Mouse (Mus musculus) frontal cortex, adult 2 months (tissue): Measurements from ENCODE around the gene Zfp534. TPM values are rescaled to one million over a fixed set of nuclear protein-coding genes. Genes with fewer than 3 reads are reported as not detected.
"Not testable (repeated sequence)": the region's sequence is repeated elsewhere in the genome, so short reads cannot be mapped to it uniquely, and the experiment has no call there.

ENCODE experiments used
- DNase-seq, 2 experiments: peaks; one replicate each; pipeline ENCODE4 v3.0.0; 2022; ENCODE audit warnings: low spot score in 1 of 2; ENCODE audit errors: extremely low spot score in 1 of 2
- polyA plus RNA-seq: library from polyadenylated mRNA; depleted of rRNA; stranded (reverse); fragments of >200 nt; gene quantifications from 2 replicates; pipeline ENCODE4 v1.2.3, GENCODE M21; 2012; rRNA removed

The Zfp534 gene
- not detected in 2 replicates for polyA plus RNA-seq

- not testable (repeated sequence) for DNase-seq
These were observed at the start of gene Zfp534 for GRCm38 (mm10) chr4:147702453-147702852. Gene Zfp534, minus strand, starts transcription at chr4:147702553.

DNA sequence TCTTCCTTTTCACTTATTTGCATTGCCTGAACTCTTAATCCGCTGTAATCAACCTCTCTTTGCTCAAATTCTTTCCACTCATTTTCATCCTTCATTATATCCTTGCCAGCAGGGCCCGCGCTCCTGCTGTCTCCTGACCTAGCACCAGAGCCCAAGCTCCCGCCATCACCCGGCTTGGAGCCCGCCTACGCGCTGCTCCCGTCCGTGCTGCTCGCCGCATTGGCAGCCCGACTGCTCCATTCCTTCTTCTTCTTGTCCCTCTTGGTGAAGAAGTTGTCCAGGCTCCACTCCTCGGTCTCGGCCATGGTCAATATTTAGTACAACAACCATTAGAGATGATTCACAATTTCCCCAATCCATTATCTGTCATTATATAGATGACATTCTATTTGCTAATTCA is 43.9 kb upstream of the Zfp534 start:
- not testable (repeated sequence) for DNase-seq

DNA sequence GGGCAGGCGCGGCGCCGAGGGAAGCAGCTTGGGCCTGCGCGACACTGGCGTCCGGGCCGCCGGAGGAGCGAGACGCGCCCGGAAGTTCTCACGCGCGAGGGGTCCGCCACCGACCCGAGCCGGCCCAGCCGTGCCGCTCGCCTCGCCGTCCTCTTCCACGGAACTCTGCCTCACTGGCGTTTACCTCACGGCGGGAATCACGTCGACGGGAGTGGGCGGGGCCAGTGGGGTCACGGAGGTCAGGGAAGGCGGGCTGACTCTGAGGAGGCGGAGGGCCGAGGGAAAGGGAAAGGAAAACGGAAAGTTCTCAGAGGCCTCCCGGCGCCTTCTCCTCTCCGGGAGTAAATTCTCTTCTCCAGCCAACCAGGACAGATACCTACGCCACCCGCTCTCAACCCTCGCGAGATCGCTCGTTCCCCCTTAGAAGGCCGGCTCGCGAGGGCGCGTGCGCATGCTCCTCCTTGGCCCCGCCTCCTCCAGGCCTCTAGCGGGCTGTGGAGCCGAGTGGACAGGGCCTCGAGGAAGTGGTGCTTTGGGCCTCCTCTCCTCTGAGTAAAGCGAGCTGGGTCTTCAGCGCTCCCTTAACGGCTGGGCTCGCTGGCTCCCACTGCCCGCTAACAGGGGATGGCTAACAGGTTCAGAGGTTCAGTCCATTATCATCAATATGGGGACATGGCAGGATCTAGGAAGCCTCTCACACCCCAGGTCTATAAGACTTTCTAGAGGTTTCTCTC is 36.5 kb upstream of the Zfp534 start:
- not testable (repeated sequence) for DNase-seq

DNA sequence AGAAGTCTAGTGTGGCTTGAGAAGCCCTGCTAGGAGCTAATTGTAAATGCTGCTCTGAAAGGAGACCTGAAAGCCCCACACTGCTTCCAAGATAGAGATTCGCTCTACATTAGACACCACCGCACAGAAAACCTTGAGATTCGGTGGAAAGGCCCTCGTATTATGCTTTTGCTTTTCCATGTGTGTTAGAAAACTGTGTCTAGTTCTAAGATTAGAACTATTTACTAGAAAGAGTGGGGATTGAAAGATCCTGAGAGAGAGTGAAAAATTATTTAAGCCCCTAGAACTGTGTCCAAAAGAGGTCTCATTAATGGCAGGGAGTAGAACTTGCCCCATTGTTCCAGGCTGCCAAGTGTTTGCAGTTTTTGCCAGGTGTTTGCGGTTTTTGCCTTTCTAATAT is 47.1 kb downstream of the Zfp534 start:
- DNase-seq = not testable (repeated sequence)

DNA sequence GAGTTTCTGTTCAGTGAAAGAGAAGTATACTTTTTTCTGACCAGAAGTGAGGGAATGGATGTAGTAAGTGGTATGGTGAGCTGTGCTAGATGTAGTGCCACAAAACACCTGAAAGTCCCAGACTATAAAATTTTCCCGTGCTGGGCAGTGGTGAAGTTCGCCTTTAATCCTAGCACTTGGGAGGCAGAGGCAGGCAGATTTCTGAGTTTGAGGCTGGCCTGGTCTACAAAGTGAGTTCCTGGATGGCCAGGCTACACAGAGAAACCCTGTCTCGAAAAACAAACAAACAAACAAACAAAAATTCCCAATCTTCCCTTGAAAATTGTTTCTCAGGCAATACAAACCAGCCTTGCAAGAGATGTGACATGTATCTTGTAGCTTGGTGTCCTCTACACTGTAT is 54.9 kb downstream of the Zfp534 start:
- DNase-seq = not testable (repeated sequence)

DNA sequence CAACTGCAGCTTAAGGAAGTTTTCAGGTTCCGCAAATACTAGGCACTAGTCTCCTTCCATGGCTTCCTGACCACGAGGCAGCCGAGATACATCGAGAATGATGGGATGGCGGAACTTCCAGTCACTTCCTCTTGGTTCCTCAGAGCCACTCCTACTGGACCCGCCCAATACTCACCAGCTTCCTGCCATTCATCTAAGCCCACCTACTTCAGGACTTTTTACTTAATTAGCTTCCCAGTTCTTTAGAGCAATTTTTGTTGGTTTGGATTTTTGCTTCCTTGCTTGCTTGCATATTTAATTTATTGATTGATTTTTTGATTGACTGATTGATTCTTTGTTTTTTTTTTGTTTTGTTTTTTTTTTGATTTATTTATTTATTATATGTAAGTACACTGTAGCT is 59.9 kb downstream of the Zfp534 start, which contains the start of gene Zfp979:
Gene Zfp979 (minus strand): TSS at position 101 of the 400 bp plus-strand sequence.
- DNase-seq = not testable (repeated sequence)

GRCm38 (mm10) chr4:147641932-147642331 is 60.4 kb downstream of the Zfp534 start:
- DNase-seq = not testable (repeated sequence)

- not testable (repeated sequence) for DNase-seq
These were observed 68.5 kb downstream of the Zfp534 start for GRCm38 (mm10) chr4:147633818-147634262.

Other genes starting within 250 kb of the Zfp534 start
- gene Zfp982, start 210.1 kb downstream of the Zfp534 start, polyA plus RNA-seq = 3.3 and 3.7 TPM in 2 replicates
- gene Gm16503, start 162.3 kb downstream of the Zfp534 start, polyA plus RNA-seq = 0.88 and 0.96 TPM in 2 replicates
- gene Zfp985, start 149.3 kb downstream of the Zfp534 start, polyA plus RNA-seq = 0.06 and 0.08 TPM in 2 replicates
- 0.97 and 1.0 TPM in 2 replicates for gene Zfp979, start 60.0 kb downstream of the Zfp534 start, polyA plus RNA-seq
- 3.5 and 4.0 TPM in 2 replicates for gene Zfp984, start 107.2 kb upstream of the Zfp534 start, polyA plus RNA-seq
- 10.5 and 10.9 TPM in 2 replicates for gene Zfp933, start 145.8 kb upstream of the Zfp534 start, polyA plus RNA-seq
- 51.3 and 66.8 TPM in 2 replicates for gene Miip, start 166.3 kb upstream of the Zfp534 start, polyA plus RNA-seq
- gene Fv1, start 166.4 kb upstream of the Zfp534 start, polyA plus RNA-seq = 5.6 and 7.5 TPM in 2 replicates
- 100 and 102 TPM in 2 replicates for gene Mfn2, start 202.2 kb upstream of the Zfp534 start, polyA plus RNA-seq
- 18.8 and 20.3 TPM in 2 replicates for gene Plod1, start 234.2 kb upstream of the Zfp534 start, polyA plus RNA-seq
- gene 2510039O18Rik, start 238.3 kb upstream of the Zfp534 start, polyA plus RNA-seq = 32.6 and 32.9 TPM in 2 replicates